Mouse (Mus musculus): ENCODE results near the gene Kirrel2. TPM values are rescaled to one million over a fixed set of nuclear protein-coding genes. Genes with fewer than 3 reads are reported as not detected.

Gene Kirrel2
- total and polyA plus RNA-seq, 3 experiments: not detected

DNA sequence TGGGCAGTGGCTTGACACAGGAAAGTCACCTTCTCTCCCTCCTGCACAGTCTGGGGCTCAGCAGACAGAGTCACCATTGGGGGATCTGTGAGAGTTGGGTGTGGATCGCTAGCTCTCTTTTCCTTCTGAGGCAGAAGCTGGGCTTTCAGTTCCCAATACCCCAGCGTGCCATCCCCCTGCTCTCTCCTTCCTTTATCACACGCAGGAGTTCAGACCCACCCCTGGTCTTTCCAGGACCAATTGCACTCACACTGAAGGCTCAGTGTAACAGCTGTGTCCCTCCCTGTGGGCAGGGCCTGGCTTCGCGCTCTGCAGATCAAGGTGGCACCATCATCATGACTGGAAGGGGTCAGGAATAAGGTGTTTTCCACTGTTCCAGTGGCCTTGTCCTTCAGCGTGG is 3.2 kb downstream of the Kirrel2 start:
- H3K4me3 ChIP-seq (ENCODE audit: low read depth, low read length): no peak overlapping the region
- H3K9me3 ChIP-seq (replicated peaks): no peaks in the 10 kb centered on the region
- ATAC-seq (ENCODE audit: extremely low read depth, insufficient number of reproducible peaks, low FRiP score, poor library complexity, severe bottlenecking) (no peak), DNase-seq (ENCODE audit: low spot score) (no peak)
- no peak for TF ChIP-seq CTCF (IDR thresholded peaks at IDR 0.05; ENCODE audit: low read depth, low read length)
- no peak for TF ChIP-seq POLR2AphosphoS5 (IDR thresholded peaks at IDR 0.05; ENCODE audit: insufficient replicate concordance, low read depth, low read length)
- no peaks in the 10 kb centered on the region for H3K4me1 ChIP-seq (ENCODE audit: insufficient read depth, low read depth, low read length)
- H3K27me3 ChIP-seq (ENCODE audit: insufficient read depth, low read length): peaks cover 20% of the 10 kb centered on the region
- no peaks in the 10 kb centered on the region for H3K36me3 ChIP-seq (replicated peaks)

GRCm38 (mm10) chr7:30453766-30454165 is 3.7 kb downstream of the Kirrel2 start:
- ATAC-seq (ENCODE audit: extremely low read depth, insufficient number of reproducible peaks, low FRiP score, poor library complexity, severe bottlenecking) (no peak), DNase-seq (ENCODE audit: low spot score) (no peak)
- no peak overlapping the region for H3K4me3 ChIP-seq (ENCODE audit: low read depth, low read length)
- H3K36me3 ChIP-seq (replicated peaks): no peaks in the 10 kb centered on the region
- TF ChIP-seq GATA2 (IDR thresholded peaks at IDR 0.05; ENCODE audit: borderline replicate concordance, low read depth, low read length) (no peak), CTCF (IDR thresholded peaks at IDR 0.05; ENCODE audit: low read depth, low read length) (no peak), POLR2AphosphoS5 (IDR thresholded peaks at IDR 0.05; ENCODE audit: insufficient replicate concordance, low read depth, low read length) (no peak)
- no peaks in the 10 kb centered on the region for H3K4me1 ChIP-seq (ENCODE audit: insufficient read depth, low read depth, low read length)
- peaks cover 20% of the 10 kb centered on the region for H3K27me3 ChIP-seq (ENCODE audit: insufficient read depth, low read length)
- no peaks in the 10 kb centered on the region for H3K9me3 ChIP-seq (replicated peaks)

- TF ChIP-seq CTCF (IDR thresholded peaks at IDR 0.05; ENCODE audit: low read depth, low read length) (no peak), GATA2 (IDR thresholded peaks at IDR 0.05; ENCODE audit: borderline replicate concordance, low read depth, low read length) (no peak), TAL1 (conservative IDR thresholded peaks at IDR 0.05; ENCODE audit: low read depth, low read length) (no peak), GATA1 (IDR thresholded peaks at IDR 0.05; ENCODE audit: borderline replicate concordance, low read length) (no peak), POLR2AphosphoS5 (IDR thresholded peaks at IDR 0.05; ENCODE audit: insufficient replicate concordance, low read depth, low read length) (no peak)
- no peak for ATAC-seq (ENCODE audit: extremely low read depth, insufficient number of reproducible peaks, low FRiP score, poor library complexity, severe bottlenecking)
Measured at GRCm38 (mm10) chr7:30453327-30453726, 4.2 kb downstream of the Kirrel2 start.

GRCm38 (mm10) chr7:30450241-30450640 is 7.2 kb downstream of the Kirrel2 start:
- H3K4me3 ChIP-seq (ENCODE audit: low read depth, low read length): no peak overlapping the region
- TF ChIP-seq GATA2 (IDR thresholded peaks at IDR 0.05; ENCODE audit: borderline replicate concordance, low read depth, low read length) (no peak), TAL1 (conservative IDR thresholded peaks at IDR 0.05; ENCODE audit: low read depth, low read length) (no peak), GATA1 (IDR thresholded peaks at IDR 0.05; ENCODE audit: borderline replicate concordance, low read length) (no peak), POLR2AphosphoS5 (IDR thresholded peaks at IDR 0.05; ENCODE audit: insufficient replicate concordance, low read depth, low read length) (no peak), CTCF (IDR thresholded peaks at IDR 0.05; ENCODE audit: low read depth, low read length) (no peak)
- no peak for DNase-seq (ENCODE audit: low spot score)
- peaks cover 12% of the 10 kb centered on the region for H3K9me3 ChIP-seq (replicated peaks)
- H3K36me3 ChIP-seq (replicated peaks): no peaks in the 10 kb centered on the region
- no peak for ATAC-seq (ENCODE audit: extremely low read depth, insufficient number of reproducible peaks, low FRiP score, poor library complexity, severe bottlenecking)
- no peaks in the 10 kb centered on the region for H3K4me1 ChIP-seq (ENCODE audit: insufficient read depth, low read depth, low read length)
- peaks cover 2% of the 10 kb centered on the region; the same call in 1 of the 2 replicates for H3K27me3 ChIP-seq (ENCODE audit: insufficient read depth, low read length)

More at GRCm38 (mm10) chr7:30453327-30453726, 4.2 kb downstream of the Kirrel2 start:
- Histone ChIP-seq H3K9me3 (replicated peaks) (no peaks in the 10 kb centered on the region), H3K27me3 (ENCODE audit: insufficient read depth, low read length) (peaks cover 20% of the 10 kb centered on the region), H3K36me3 (replicated peaks) (no peaks in the 10 kb centered on the region), H3K4me3 (ENCODE audit: low read depth, low read length) (no peak overlapping the region), H3K4me1 (ENCODE audit: insufficient read depth, low read depth, low read length) (no peaks in the 10 kb centered on the region)
- no peak for DNase-seq (ENCODE audit: low spot score)

GRCm38 (mm10) chr7:30444971-30445751 is 12.3 kb downstream of the Kirrel2 start, which contains the start of gene Aplp1:
Gene Aplp1, minus strand, starts transcription at chr7:30445535.
- H3K27me3 ChIP-seq (ENCODE audit: insufficient read depth, low read length): no peaks in the 10 kb centered on the region; the same call in 1 of the 2 replicates
- DNase-seq (ENCODE audit: low spot score) (no peak), ATAC-seq (ENCODE audit: extremely low read depth, insufficient number of reproducible peaks, low FRiP score, poor library complexity, severe bottlenecking) (no peak)
- no peaks in the 10 kb centered on the region for H3K36me3 ChIP-seq (replicated peaks)
- H3K9me3 ChIP-seq (replicated peaks): peaks cover 23% of the 10 kb centered on the region
- H3K4me3 ChIP-seq (ENCODE audit: low read depth, low read length): no peak within 1 kb of the TSS
- TF ChIP-seq GATA1 (IDR thresholded peaks at IDR 0.05; ENCODE audit: borderline replicate concordance, low read length): no peak
- no peaks in the 10 kb centered on the region; the same call in 1 of the 2 replicates for H3K4me1 ChIP-seq (ENCODE audit: insufficient read depth, low read depth, low read length)

DNA sequence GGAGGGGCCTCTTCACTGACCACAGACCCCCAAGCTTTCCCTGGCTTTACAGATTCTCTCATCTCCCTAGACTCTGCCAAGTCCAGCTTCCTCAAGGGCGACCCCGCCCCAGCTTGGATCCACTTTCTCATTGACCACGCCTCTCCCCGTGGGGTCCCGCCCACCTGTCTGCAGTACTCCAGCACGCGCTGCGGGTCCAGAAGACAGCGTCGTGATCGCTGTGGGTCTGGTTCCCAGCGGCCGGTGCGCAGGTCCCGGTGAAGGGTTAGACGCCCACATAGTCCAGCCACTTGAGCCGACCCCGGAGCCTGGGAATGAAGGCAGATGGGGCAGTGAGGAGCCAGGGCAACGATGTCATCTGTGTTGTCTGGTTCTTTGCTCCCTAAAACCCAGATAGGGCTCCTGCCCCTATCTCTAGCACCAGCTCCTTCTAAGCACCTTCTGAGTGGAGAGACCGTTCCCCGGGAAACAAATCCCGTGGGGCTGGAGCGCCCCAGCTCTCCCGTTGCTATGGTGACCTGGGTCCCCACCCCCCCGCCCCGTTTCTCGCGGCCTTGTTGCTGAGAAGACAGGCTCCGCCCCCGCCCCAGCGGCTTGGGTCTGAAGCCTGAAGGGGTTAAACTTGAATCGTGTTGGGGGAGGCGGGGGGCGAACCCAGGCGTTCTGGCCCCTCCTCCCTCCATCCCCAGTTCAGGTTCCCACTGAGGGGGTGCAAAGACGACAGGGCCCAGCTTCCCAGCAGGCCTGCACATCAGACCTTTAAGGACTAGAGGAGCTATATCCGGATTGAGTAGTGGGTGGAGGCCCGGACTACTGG is 13.1 kb downstream of the Kirrel2 start:
- Histone ChIP-seq H3K4me1 (ENCODE audit: insufficient read depth, low read depth, low read length) (no peaks in the 10 kb centered on the region; the same call in 1 of the 2 replicates), H3K4me3 (ENCODE audit: low read depth, low read length) (no peak overlapping the region), H3K36me3 (replicated peaks) (no peaks in the 10 kb centered on the region), H3K9me3 (replicated peaks) (peaks cover 23% of the 10 kb centered on the region), H3K27me3 (ENCODE audit: insufficient read depth, low read length) (no peaks in the 10 kb centered on the region; the same call in 1 of the 2 replicates)
- ATAC-seq (ENCODE audit: extremely low read depth, insufficient number of reproducible peaks, low FRiP score, poor library complexity, severe bottlenecking) (no peak), DNase-seq (ENCODE audit: low spot score) (no peak)
- TF ChIP-seq TAL1 (conservative IDR thresholded peaks at IDR 0.05; ENCODE audit: low read depth, low read length) (no peak), POLR2AphosphoS5 (IDR thresholded peaks at IDR 0.05; ENCODE audit: insufficient replicate concordance, low read depth, low read length) (no peak), CTCF (IDR thresholded peaks at IDR 0.05; ENCODE audit: low read depth, low read length) (no peak), GATA2 (IDR thresholded peaks at IDR 0.05; ENCODE audit: borderline replicate concordance, low read depth, low read length) (no peak), GATA1 (IDR thresholded peaks at IDR 0.05; ENCODE audit: borderline replicate concordance, low read length) (no peak)
